Mouse (Mus musculus) hindbrain, postnatal 0 days (tissue): Measurements from ENCODE around the gene Parg. TPM values are rescaled to one million over a fixed set of nuclear protein-coding genes. Genes with fewer than 3 reads are reported as not detected.

ENCODE experiments used
- ATAC-seq: fragments of 200-750 bp; cut with Nextera tagmentation; 2 replicates; pipeline ENCODE4 v1.8.0; 2017; ENCODE audit warnings: mild to moderate bottlenecking, moderate TSS enrichment, moderate library complexity
- DNase-seq: peaks from one replicate; pipeline ENCODE4 v3.0.0-alpha.2; 2015; ENCODE audit warnings: low spot score
- H3K27ac ChIP-seq: fragments of 300-500 bp; sonication (generic); 2 replicates; pipeline ENCODE4 v1.5.1; 2014; ENCODE audit warnings: mild to moderate bottlenecking
- H3K27me3 ChIP-seq: fragments of 300-500 bp; sonication (generic); 2 replicates; pipeline ENCODE4 v1.6.1; 2014; ENCODE audit warnings: low read length, mixed read lengths; ENCODE audit not compliant: insufficient read depth
- H3K36me3 ChIP-seq: fragments of 300-500 bp; sonication (generic); 2 replicates; pipeline ENCODE4 v1.6.1; 2014; ENCODE audit warnings: low read length, mixed read lengths; ENCODE audit not compliant: insufficient read depth
- H3K4me1 ChIP-seq: fragments of 300-500 bp; sonication (generic); 2 replicates; pipeline ENCODE4 v1.6.1; 2014; ENCODE audit warnings: antibody characterized with exemption, low read length, mixed read lengths; ENCODE audit not compliant: insufficient read depth
- H3K4me2 ChIP-seq: fragments of 300-500 bp; sonication (generic); 2 replicates; pipeline ENCODE4 v1.6.1; 2014; ENCODE audit warnings: low read depth, mild to moderate bottlenecking, low read length, moderate library complexity, mixed read lengths
- H3K4me3 ChIP-seq: fragments of 300-500 bp; sonication (generic); 2 replicates; pipeline ENCODE4 v1.5.1; 2014; ENCODE audit warnings: low read length
- H3K9ac ChIP-seq: fragments of 300-500 bp; sonication (generic); replicated peaks from 2 replicates; pipeline ENCODE4 v1.6.1; 2014; ENCODE audit warnings: mild to moderate bottlenecking, low read length, moderate library complexity, mixed read lengths
- H3K9me3 ChIP-seq: fragments of 300-500 bp; sonication (generic); 2 replicates; pipeline ENCODE4 v1.6.1; 2016; ENCODE audit warnings: low read length, mixed read lengths
- CTCF ChIP-seq: IDR thresholded peaks from 2 replicates; pipeline ENCODE4 v1.5.1; 2016; ENCODE audit warnings: antibody characterized with exemption, control low read depth, low read depth
- WGBS: fragments of 180-500 bp; shearing (Covaris S2); extraction: QIAGEN DNeasy Blood & Tissue Kit; methylation state at CpG from one replicate; pipeline ENCODE4 v1.1.7; 2014; 5-methylcytosine and 5-hydroxymethylcytosine counted together
- polyA plus RNA-seq: library from polyadenylated mRNA; unstranded; fragments of >200 nt; fragmentation: Nextera tagmentation; extraction: Ambion mirVana; gene quantifications from 2 replicates; pipeline ENCODE4 v1.2.1, GENCODE M21; 2015
- total RNA-seq: library from RNA; depleted of rRNA; stranded (reverse); fragments of >200 nt; gene quantifications from 2 replicates; pipeline ENCODE4 v1.2.3, GENCODE M21; 2014

Gene Parg
- total and polyA plus RNA-seq, 2 experiments from 2014 or later, result 26.5 to 35.0 TPM

GRCm38 (mm10) chr14:32249616-32250015 is 47.9 kb downstream of the Parg start:
- no peak overlapping the region for H3K27ac ChIP-seq
- no peak for ATAC-seq
- no peaks in the 10 kb centered on the region for H3K27me3 ChIP-seq
- H3K9ac ChIP-seq, result no peak overlapping the region
- no peak overlapping the region for H3K4me2 ChIP-seq
- H3K4me3 ChIP-seq, result no peak overlapping the region
- H3K4me1 ChIP-seq, result no peaks in the 10 kb centered on the region
- H3K9me3 ChIP-seq, result no peaks in the 10 kb centered on the region
- H3K36me3 ChIP-seq, result no peaks in the 10 kb centered on the region
- 82% methylated on average over 6 of the region's 6 CpGs for WGBS
- no peak for DNase-seq
- no peak for TF ChIP-seq CTCF

- Histone ChIP-seq H3K4me2 (no peak overlapping the region), H3K4me1 (no peaks in the 10 kb centered on the region), H3K36me3 (peaks cover 9% of the 10 kb centered on the region), H3K9me3 (no peaks in the 10 kb centered on the region), H3K4me3 (no peak overlapping the region), H3K27me3 (no peaks in the 10 kb centered on the region), H3K27ac (no peak overlapping the region), H3K9ac (no peak overlapping the region)
- DNase-seq, result no peak
- ATAC-seq, result no peak
- no peak for TF ChIP-seq CTCF
- WGBS, result 76% methylated on average over 6 of the region's 6 CpGs
These were observed 59.1 kb downstream of the Parg start for GRCm38 (mm10) chr14:32260830-32261229.

- no peak overlapping the region for H3K27ac ChIP-seq
- H3K27me3 ChIP-seq, result no peaks in the 10 kb centered on the region
- no peak for TF ChIP-seq CTCF
- H3K4me2 ChIP-seq, result no peak overlapping the region
- no peaks in the 10 kb centered on the region for H3K9me3 ChIP-seq
- no peaks in the 10 kb centered on the region for H3K4me1 ChIP-seq
- H3K9ac ChIP-seq, result no peak overlapping the region
- 90% methylated on average over 2 of the region's 2 CpGs for WGBS
- no peak overlapping the region for H3K4me3 ChIP-seq
- ATAC-seq (no peak), DNase-seq (no peak)
- H3K36me3 ChIP-seq, result peaks cover 9% of the 10 kb centered on the region
These were observed 60.0 kb downstream of the Parg start for GRCm38 (mm10) chr14:32261741-32262140.

- H3K27ac ChIP-seq, result no peak overlapping the region
- no peak overlapping the region for H3K9ac ChIP-seq
- H3K27me3 ChIP-seq, result no peaks in the 10 kb centered on the region
- WGBS, result 50% methylated on average over 2 of the region's 2 CpGs
- peaks cover 6% of the 10 kb centered on the region; the same call in 1 of the 2 replicates for H3K36me3 ChIP-seq
- H3K9me3 ChIP-seq, result no peaks in the 10 kb centered on the region
- no peaks in the 10 kb centered on the region for H3K4me1 ChIP-seq
- H3K4me2 ChIP-seq, result no peak overlapping the region
- ATAC-seq, result no peak
- H3K4me3 ChIP-seq, result no peak overlapping the region
- no peak for DNase-seq
- no peak for TF ChIP-seq CTCF
These were observed 67.2 kb downstream of the Parg start for GRCm38 (mm10) chr14:32268999-32269398.

- no peaks in the 10 kb centered on the region for H3K4me1 ChIP-seq
- no peaks in the 10 kb centered on the region for H3K27me3 ChIP-seq
- no peak overlapping the region for H3K27ac ChIP-seq
- H3K9ac ChIP-seq, result no peak overlapping the region
- TF ChIP-seq CTCF, result peak; percentile 67
- no peak overlapping the region for H3K4me2 ChIP-seq
- peaks cover 6% of the 10 kb centered on the region; the same call in 1 of the 2 replicates for H3K36me3 ChIP-seq
- H3K4me3 ChIP-seq, result no peak overlapping the region
- no peaks in the 10 kb centered on the region for H3K9me3 ChIP-seq
- DNase-seq (peak; percentile 45), ATAC-seq (no peak)
- 90% methylated on average over 4 of the region's 4 CpGs for WGBS
These were observed 67.8 kb downstream of the Parg start for GRCm38 (mm10) chr14:32269589-32269988.

GRCm38 (mm10) chr14:32301622-32302021 is 99.9 kb downstream of the Parg start:
- H3K9me3 ChIP-seq, result no peaks in the 10 kb centered on the region
- TF ChIP-seq CTCF, result no peak
- H3K4me3 ChIP-seq, result no peak overlapping the region
- peak; percentile 91 for ATAC-seq
- peak overlapping the region; percentile 36; the same call in 1 of the 2 replicates for H3K27ac ChIP-seq
- H3K4me2 ChIP-seq, result no peak overlapping the region
- WGBS, result 44% methylated on average over 12 of the region's 12 CpGs
- H3K27me3 ChIP-seq, result no peaks in the 10 kb centered on the region
- peak; percentile 49 for DNase-seq
- no peaks in the 10 kb centered on the region for H3K36me3 ChIP-seq
- H3K9ac ChIP-seq, result no peak overlapping the region
- no peaks in the 10 kb centered on the region for H3K4me1 ChIP-seq

GRCm38 (mm10) chr14:32302423-32302822 is 100.7 kb downstream of the Parg start:
- DNase-seq (no peak), ATAC-seq (no peak)
- no peak overlapping the region for H3K9ac ChIP-seq
- no peak for TF ChIP-seq CTCF
- no peaks in the 10 kb centered on the region for H3K36me3 ChIP-seq
- H3K4me3 ChIP-seq, result no peak overlapping the region
- H3K27ac ChIP-seq, result 0 out of 2 replicates have a peak overlapping the region, but pooled peaks have one; percentile 4
- no peak overlapping the region for H3K4me2 ChIP-seq
- H3K4me1 ChIP-seq, result no peaks in the 10 kb centered on the region
- no peaks in the 10 kb centered on the region for H3K9me3 ChIP-seq
- 73% methylated on average over 7 of the region's 7 CpGs for WGBS
- no peaks in the 10 kb centered on the region for H3K27me3 ChIP-seq
